Mouse (Mus musculus) MEL (cell line): ENCODE measurements around the gene Sart3.

Experiments
- CHD2 ChIP-seq: IDR thresholded peaks from 2 replicates; pipeline ENCODE4 v1.6.1; 2011; ENCODE audit warnings: low read length, improper control_type of control experiment
- CTCF ChIP-seq, 3 experiments: IDR thresholded peaks in 2 of 3; conservative IDR thresholded peaks in 1 of 3; 2 replicates each; pipeline ENCODE4 v1.5.1; 2011 to 2012; ENCODE audit warnings: low read length in 3 of 3, low read depth in 2 of 3, mild to moderate bottlenecking in 2 of 3, improper control_type of control experiment in 1 of 3, inconsistent platforms in 1 of 3, mixed read lengths in 1 of 3, moderate library complexity in 1 of 3; ENCODE audit not compliant: control insufficient read depth in 1 of 3, insufficient read depth in 1 of 3, poor library complexity in 1 of 3, severe bottlenecking in 1 of 3
- POLR2A ChIP-seq, 2 experiments: IDR thresholded peaks; 2 replicates each; pipeline ENCODE4 v1.6.1; 2011 to 2012; ENCODE audit warnings: low read length in 2 of 2, mild to moderate bottlenecking in 2 of 2, control low read depth in 1 of 2, improper control_type of control experiment in 1 of 2, low read depth in 1 of 2, moderate library complexity in 1 of 2; ENCODE audit not compliant: control insufficient read depth in 1 of 2, insufficient read depth in 1 of 2, poor library complexity in 1 of 2
- POLR2AphosphoS2 ChIP-seq: IDR thresholded peaks from 2 replicates; pipeline ENCODE4 v1.6.1; 2011; ENCODE audit warnings: low read length, improper control_type of control experiment
- TAL1 ChIP-seq: IDR thresholded peaks from 2 replicates; pipeline ENCODE4 v1.6.1; 2012; ENCODE audit warnings: mild to moderate bottlenecking, inconsistent platforms, low read length, moderate library complexity, mixed read lengths
- ZNF384 ChIP-seq: IDR thresholded peaks from 2 replicates; pipeline ENCODE4 v1.6.1; 2012; ENCODE audit warnings: low read depth, mild to moderate bottlenecking, inconsistent platforms, low read length, improper control_type of control experiment

DNA sequence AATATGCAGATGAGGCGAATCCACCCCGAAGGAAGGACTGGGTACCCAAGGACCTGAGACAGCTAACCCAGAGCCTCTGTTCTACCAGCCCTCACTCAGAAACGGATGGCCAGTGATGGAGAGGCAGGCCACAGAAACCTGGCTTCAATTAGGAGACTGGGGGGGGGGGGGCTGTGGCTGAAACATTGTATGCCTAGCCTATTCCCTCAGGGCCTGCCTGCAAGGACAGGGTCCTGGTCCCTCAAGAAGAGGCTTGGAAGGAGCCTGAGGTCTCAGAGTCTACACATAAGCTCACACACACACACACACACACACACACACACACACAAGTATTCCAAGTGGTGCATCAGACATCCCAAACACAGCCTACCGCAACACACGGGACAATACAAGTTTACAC lies 27.4 kb upstream of the Sart3 start:
- TF ChIP-seq POLR2AphosphoS2 (no peak), CTCF (IDR thresholded peaks at IDR 0.05 in 2 of 3, conservative IDR thresholded peaks at IDR 0.05 in 1 of 3; ENCODE audit: control insufficient read depth in 1 of 3, insufficient read depth in 1 of 3, low read depth in 2 of 3, low read length in 3 of 3, poor library complexity in 1 of 3, severe bottlenecking in 1 of 3) (no peak), POLR2A (IDR thresholded peaks at IDR 0.05; ENCODE audit: control insufficient read depth in 1 of 2, insufficient read depth in 1 of 2, low read depth in 1 of 2, low read length in 2 of 2, poor library complexity in 1 of 2) (no peak), ZNF384 (no peak), CHD2 (no peak), TAL1 (no peak)
